Mouse (Mus musculus): Measurements from ENCODE around the gene Tmem41b.

The Tmem41b gene

GRCm38 (mm10) chr7:109975966-109976715 lies 10.6 kb downstream of the Tmem41b start:
- no peak for DNase-seq

- no peak for DNase-seq
Observed at GRCm38 (mm10) chr7:109969542-109969941, 17.2 kb downstream of the Tmem41b start.

- DNase-seq: no peak
Observed at GRCm38 (mm10) chr7:109968924-109969450, 17.7 kb downstream of the Tmem41b start.

- no peak for DNase-seq
Observed at GRCm38 (mm10) chr7:109967805-109968579, 18.7 kb downstream of the Tmem41b start.

- no peak for DNase-seq
Observed at GRCm38 (mm10) chr7:109965658-109966057, 21.1 kb downstream of the Tmem41b start.

GRCm38 (mm10) chr7:109963707-109964106 lies 23.0 kb downstream of the Tmem41b start:
- DNase-seq: no peak

- DNase-seq: no peak
Observed at GRCm38 (mm10) chr7:109962596-109962995, 24.1 kb downstream of the Tmem41b start.

- DNase-seq: no peak
Observed at GRCm38 (mm10) chr7:109961570-109961969, 25.2 kb downstream of the Tmem41b start.

- DNase-seq: no peak
Observed at GRCm38 (mm10) chr7:109960613-109961154, 26.0 kb downstream of the Tmem41b start.

- peak; percentile 22 to 24 for DNase-seq
Observed at GRCm38 (mm10) chr7:109959716-109960612, 26.8 kb downstream of the Tmem41b start, which contains the start of gene Dennd5a. Gene Dennd5a (minus strand): TSS chr7:109960470.

- DNase-seq: no peak
Observed at GRCm38 (mm10) chr7:109958843-109959715, 27.6 kb downstream of the Tmem41b start.

- DNase-seq: no peak
Observed at GRCm38 (mm10) chr7:109957996-109958789, 28.5 kb downstream of the Tmem41b start.

- no peak for DNase-seq
Observed at GRCm38 (mm10) chr7:109954622-109955401, 31.9 kb downstream of the Tmem41b start.

- no peak for DNase-seq
Observed at GRCm38 (mm10) chr7:109951297-109951696, 35.4 kb downstream of the Tmem41b start.

GRCm38 (mm10) chr7:109944421-109945034 lies 42.2 kb downstream of the Tmem41b start:
- DNase-seq: no peak

- no peak for DNase-seq
Observed at GRCm38 (mm10) chr7:109929628-109930027, 57.1 kb downstream of the Tmem41b start.

GRCm38 (mm10) chr7:109928365-109928764 lies 58.4 kb downstream of the Tmem41b start:
- DNase-seq: no peak

- DNase-seq: no peak
Observed at GRCm38 (mm10) chr7:109924965-109925364, 61.8 kb downstream of the Tmem41b start.

- DNase-seq: no peak
Observed at GRCm38 (mm10) chr7:109922889-109923288, 63.8 kb downstream of the Tmem41b start.
